Mouse (Mus musculus) MEL (cell line): ENCODE data around the gene Serinc3. TPM values are rescaled to one million over a fixed set of nuclear protein-coding genes. Genes with fewer than 3 reads are reported as not detected.

Experiments used
- DNase-seq: peaks from one replicate; pipeline ENCODE4 v3.0.0; 2011; ENCODE audit warnings: low read depth, low spot score
- H3K27ac ChIP-seq: 2 replicates; pipeline ENCODE4 v1.5.1; 2012; ENCODE audit warnings: low read depth, mild to moderate bottlenecking, control low read depth, low read length, moderate library complexity; ENCODE audit not compliant: control insufficient read depth
- H3K27me3 ChIP-seq, 2 experiments: fragments of 150-350 bp in 1 of 2; sonication (generic) in 1 of 2; 2 replicates each; pipeline ENCODE4 v1.6.1; 2012; ENCODE audit warnings: low read length in 2 of 2, mild to moderate bottlenecking in 2 of 2, improper control_type of control experiment in 1 of 2, moderate library complexity in 1 of 2; ENCODE audit not compliant: insufficient read depth in 2 of 2, control insufficient read depth in 1 of 2
- H3K36me3 ChIP-seq, 2 experiments: 2 replicates each; pipeline ENCODE4 v1.6.1; 2012 to 2014; ENCODE audit warnings: low read length in 2 of 2, improper control_type of control experiment in 1 of 2, inconsistent platforms in 1 of 2, mild to moderate bottlenecking in 1 of 2; ENCODE audit not compliant: insufficient read depth in 2 of 2, control insufficient read depth in 1 of 2
- H3K4me1 ChIP-seq, 2 experiments: fragments of 150-350 bp in 1 of 2; sonication (generic) in 1 of 2; 2 replicates each; pipeline ENCODE4 v1.6.1; 2012; ENCODE audit warnings: low read length in 2 of 2, improper control_type of control experiment in 1 of 2, mild to moderate bottlenecking in 1 of 2; ENCODE audit not compliant: insufficient read depth in 2 of 2, control insufficient read depth in 1 of 2
- H3K4me3 ChIP-seq, 2 experiments: fragments of 150-350 bp in 1 of 2; sonication (generic) in 1 of 2; 2 replicates each; pipeline ENCODE4 v1.5.1; 2012; ENCODE audit warnings: low read depth in 2 of 2, low read length in 2 of 2, mild to moderate bottlenecking in 2 of 2, moderate library complexity in 2 of 2, control low read depth in 1 of 2, improper control_type of control experiment in 1 of 2; ENCODE audit not compliant: control insufficient read depth in 1 of 2, insufficient read depth in 1 of 2
- H3K79me2 ChIP-seq: 2 replicates; pipeline ENCODE4 v1.6.1; 2012; ENCODE audit warnings: mild to moderate bottlenecking, low read length, moderate library complexity; ENCODE audit not compliant: control insufficient read depth, poor library complexity, insufficient read depth
- H3K9ac ChIP-seq: 2 replicates; pipeline ENCODE4 v1.6.1; 2012; ENCODE audit warnings: low read depth, mild to moderate bottlenecking, control low read depth, low read length, moderate library complexity; ENCODE audit not compliant: control insufficient read depth, poor library complexity, severe bottlenecking
- H3K9me3 ChIP-seq: fragments of 150-350 bp; sonication (generic); replicated peaks from 2 replicates; pipeline ENCODE4 v1.6.1; 2012; ENCODE audit warnings: mild to moderate bottlenecking, low read length, improper control_type of control experiment, moderate library complexity; ENCODE audit not compliant: insufficient read depth
- CHD1 ChIP-seq: IDR thresholded peaks from 2 replicates; pipeline ENCODE4 v1.6.1; 2012; ENCODE audit warnings: low read depth, mild to moderate bottlenecking, inconsistent platforms, low read length, improper control_type of control experiment
- CHD2 ChIP-seq: IDR thresholded peaks from 2 replicates; pipeline ENCODE4 v1.6.1; 2011; ENCODE audit warnings: low read length, improper control_type of control experiment
- ELF1 ChIP-seq: IDR thresholded peaks from 2 replicates; pipeline ENCODE4 v1.6.1; 2014; ENCODE audit warnings: low read depth, mild to moderate bottlenecking, inconsistent platforms, low read length, improper control_type of control experiment, moderate library complexity
- EP300 ChIP-seq, 2 experiments: IDR thresholded peaks; 2 replicates each; pipeline ENCODE4 v1.6.1; 2011; ENCODE audit warnings: improper control_type of control experiment in 2 of 2, low read length in 2 of 2, low read depth in 1 of 2, mild to moderate bottlenecking in 1 of 2
- ETS1 ChIP-seq: IDR thresholded peaks from 2 replicates; pipeline ENCODE4 v1.6.1; 2012; ENCODE audit warnings: low read depth, mild to moderate bottlenecking, inconsistent platforms, low read length, improper control_type of control experiment, moderate library complexity
- GATA1 ChIP-seq: IDR thresholded peaks from 2 replicates; pipeline ENCODE4 v1.6.1; 2011; ENCODE audit warnings: low read depth, low read length, improper control_type of control experiment
- HCFC1 ChIP-seq: IDR thresholded peaks from 2 replicates; pipeline ENCODE4 v1.6.1; 2012; ENCODE audit warnings: low read depth, mild to moderate bottlenecking, inconsistent platforms, low read length, improper control_type of control experiment, moderate library complexity
- MAFK ChIP-seq: IDR thresholded peaks from 2 replicates; pipeline ENCODE4 v1.6.1; 2011; ENCODE audit warnings: low read depth, mild to moderate bottlenecking, low read length, improper control_type of control experiment, borderline replicate concordance
- MAZ ChIP-seq: IDR thresholded peaks from 2 replicates; pipeline ENCODE4 v1.6.1; 2012; ENCODE audit warnings: low read depth, mild to moderate bottlenecking, inconsistent platforms, low read length, improper control_type of control experiment
- MXI1 ChIP-seq: IDR thresholded peaks from 2 replicates; pipeline ENCODE4 v1.6.1; 2011; ENCODE audit warnings: mild to moderate bottlenecking, low read depth, low read length, improper control_type of control experiment
- NELFE ChIP-seq: IDR thresholded peaks from 2 replicates; pipeline ENCODE4 v1.6.1; 2011; ENCODE audit warnings: low read depth, low read length, improper control_type of control experiment
- POLR2A ChIP-seq, 2 experiments: IDR thresholded peaks; 2 replicates each; pipeline ENCODE4 v1.6.1; 2011 to 2012; ENCODE audit warnings: low read length in 2 of 2, mild to moderate bottlenecking in 2 of 2, control low read depth in 1 of 2, improper control_type of control experiment in 1 of 2, low read depth in 1 of 2, moderate library complexity in 1 of 2; ENCODE audit not compliant: control insufficient read depth in 1 of 2, insufficient read depth in 1 of 2, poor library complexity in 1 of 2
- RCOR1 ChIP-seq: IDR thresholded peaks from 2 replicates; pipeline ENCODE4 v1.6.1; 2012; ENCODE audit warnings: low read depth, mild to moderate bottlenecking, inconsistent platforms, low read length, improper control_type of control experiment
- SIN3A ChIP-seq: IDR thresholded peaks from 2 replicates; pipeline ENCODE4 v1.6.1; 2012; ENCODE audit warnings: low read length, improper control_type of control experiment, inconsistent platforms
- TAL1 ChIP-seq: IDR thresholded peaks from 2 replicates; pipeline ENCODE4 v1.6.1; 2012; ENCODE audit warnings: mild to moderate bottlenecking, inconsistent platforms, low read length, moderate library complexity, mixed read lengths
- TBP ChIP-seq: IDR thresholded peaks from 2 replicates; pipeline ENCODE4 v1.8.0; 2011; ENCODE audit warnings: low read depth, low read length, improper control_type of control experiment
- UBTF ChIP-seq: IDR thresholded peaks from 2 replicates; pipeline ENCODE4 v1.6.1; 2012; ENCODE audit warnings: low read depth, mild to moderate bottlenecking, inconsistent platforms, low read length, improper control_type of control experiment, moderate library complexity, borderline replicate concordance; ENCODE audit not compliant: insufficient read depth
- USF2 ChIP-seq, 2 experiments: IDR thresholded peaks; 2 replicates each; pipeline ENCODE4 v1.6.1; 2011 to 2012; ENCODE audit warnings: improper control_type of control experiment in 2 of 2, low read length in 2 of 2, borderline replicate concordance in 1 of 2, inconsistent platforms in 1 of 2, low read depth in 1 of 2, mild to moderate bottlenecking in 1 of 2; ENCODE audit not compliant: insufficient read depth in 1 of 2
- ZMIZ1 ChIP-seq: IDR thresholded peaks from 2 replicates; pipeline ENCODE4 v1.6.1; 2012; ENCODE audit warnings: low read depth, mild to moderate bottlenecking, inconsistent platforms, low read length, improper control_type of control experiment, moderate library complexity
- polyA plus RNA-seq, 2 experiments: library from polyadenylated mRNA; stranded (reverse) in 1 of 2; unstranded in 1 of 2; fragments of >175 nt in 1 of 2; fragments of >200 nt in 1 of 2; gene quantifications; 2 replicates each; pipeline versions ENCODE4 v1.2.1 to v1.2.4; 2012; ENCODE audit warnings: low replicate concordance in 2 of 2, low read depth in 1 of 2; ENCODE audit not compliant: insufficient read length in 2 of 2, insufficient read depth in 1 of 2, missing spikeins in 1 of 2
- total RNA-seq: library from RNA; depleted of rRNA; stranded (reverse); fragments of 300-350 nt; gene quantifications from 2 replicates; pipeline ENCODE4 v1.2.3, GENCODE M21; 2012

Gene Serinc3
- total and polyA plus RNA-seq, 3 experiments = 348 to 650 (median 637) TPM

GRCm38 (mm10) chr2:163590996-163591395, 53.9 kb downstream of the Serinc3 start:
- Histone ChIP-seq H3K27me3 (no peaks in the 10 kb centered on the region), H3K4me3 (no peak overlapping the region), H3K9me3 (no peaks in the 10 kb centered on the region), H3K9ac (peak overlapping the region; percentile 20; the same call in 1 of the 2 replicates), H3K79me2 (no peaks in the 10 kb centered on the region), H3K4me1 (peaks cover 6 to 14% of the 10 kb centered on the region in 2 experiments; a peak in 2 of 4 replicates), H3K36me3 (peaks cover 0 to 9% of the 10 kb centered on the region in 2 experiments; a peak in 2 of 4 replicates)
- DNase-seq = no peak
- no peak for TF ChIP-seq CHD1
- TF ChIP-seq ETS1 = no peak
- TF ChIP-seq, all 39 proteins: peak for 0
- no peak overlapping the region for H3K27ac ChIP-seq

DNA sequence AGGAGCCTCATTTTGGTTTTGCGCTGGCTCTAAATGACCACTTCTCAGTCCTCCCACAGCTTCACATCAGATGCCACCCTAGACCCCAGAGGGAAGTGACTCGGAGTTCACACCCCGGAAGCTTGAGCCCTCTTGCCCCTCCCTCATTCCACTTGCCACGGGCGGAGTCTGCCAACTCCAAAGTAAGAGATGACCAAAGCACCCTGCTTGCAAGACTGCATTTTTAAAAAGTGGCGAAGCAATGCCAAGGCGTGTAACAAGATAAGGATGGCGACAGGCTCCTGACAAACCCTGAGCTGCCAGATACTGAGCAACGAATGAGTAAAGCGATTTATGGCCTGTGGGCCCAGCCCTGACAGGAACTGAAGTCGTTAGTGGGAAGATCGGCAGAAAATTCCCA, 54.7 kb downstream of the Serinc3 start:
- DNase-seq = peak; percentile 66
- Histone ChIP-seq H3K4me3 (peak overlapping the region; percentile 17 to 58), H3K27me3 (no peaks in the 10 kb centered on the region), H3K4me1 (peaks cover 6 to 14% of the 10 kb centered on the region in 2 experiments; a peak in 2 of 4 replicates), H3K9me3 (no peaks in the 10 kb centered on the region), H3K79me2 (no peaks in the 10 kb centered on the region)
- 0 out of 2 replicates have a peak, but pooled peaks have one; percentile 49 for TF ChIP-seq ZMIZ1
- TF ChIP-seq ELF1 = peak; percentile 62; the same call in 1 of the 2 replicates
- TF ChIP-seq MAZ = peak; percentile 56; the same call in 1 of the 2 replicates
- 0 out of 2 replicates have a peak, but pooled peaks have one; percentile 49 for TF ChIP-seq HCFC1
- TF ChIP-seq TBP = no peak; the same call in 1 of the 2 replicates
- TF ChIP-seq POLR2A (IDR thresholded peaks at IDR 0.05; ENCODE audit: control insufficient read depth in 1 of 2, insufficient read depth in 1 of 2, low read depth in 1 of 2, low read length in 2 of 2, poor library complexity in 1 of 2) = peak in 1 of 2 experiments; percentile 53; a peak in 1 of 4 replicates
- no peak for TF ChIP-seq RCOR1
- TF ChIP-seq CHD2 = no peak
- TF ChIP-seq NELFE = peak; percentile 48; the same call in 1 of the 2 replicates
- peak; percentile 43; the same call in 1 of the 2 replicates for TF ChIP-seq SIN3A
- peak in 1 of 2 experiments; percentile 55; a peak in 3 of 4 replicates for TF ChIP-seq EP300 (IDR thresholded peaks at IDR 0.05; ENCODE audit: low read depth in 1 of 2, low read length in 2 of 2)
- TF ChIP-seq MXI1 = no peak
- TF ChIP-seq, all 39 proteins: peak for 8
- H3K27ac ChIP-seq = peak overlapping the region; percentile 20
- peak overlapping the region; percentile 20 for H3K9ac ChIP-seq
- peaks cover 0 to 9% of the 10 kb centered on the region in 2 experiments; a peak in 2 of 4 replicates for H3K36me3 ChIP-seq

GRCm38 (mm10) chr2:163587506-163587905, 57.4 kb downstream of the Serinc3 start:
- H3K27ac ChIP-seq = no peak overlapping the region
- no peaks in the 10 kb centered on the region for H3K79me2 ChIP-seq
- DNase-seq = no peak
- H3K4me1 ChIP-seq = peaks cover 6 to 11% of the 10 kb centered on the region in 2 experiments; a peak in 2 of 4 replicates
- no peak overlapping the region for H3K9ac ChIP-seq
- H3K4me3 ChIP-seq = no peak overlapping the region
- peaks cover 0 to 9% of the 10 kb centered on the region in 2 experiments; a peak in 2 of 4 replicates for H3K36me3 ChIP-seq
- H3K27me3 ChIP-seq = no peaks in the 10 kb centered on the region
- no peaks in the 10 kb centered on the region for H3K9me3 ChIP-seq
- TF ChIP-seq TAL1 = no peak
- TF ChIP-seq USF2 (IDR thresholded peaks at IDR 0.05; ENCODE audit: borderline replicate concordance in 1 of 2, insufficient read depth in 1 of 2, low read depth in 1 of 2, low read length in 2 of 2) = no peak
- no peak for TF ChIP-seq MAFK
- TF ChIP-seq ZMIZ1 = no peak
- no peak for TF ChIP-seq SIN3A
- TF ChIP-seq GATA1 = no peak
- no peak for TF ChIP-seq MAZ
- TF ChIP-seq UBTF = no peak
- TF ChIP-seq CHD2 = no peak
